Mouse (Mus musculus): ENCODE data around the gene Tll1. TPM values are rescaled to one million over a fixed set of nuclear protein-coding genes. Genes with fewer than 3 reads are reported as not detected.

The Tll1 gene
- 2.7 and 3.5 TPM in 2 replicates for polyA plus RNA-seq (2012; rRNA removed)

GRCm38 (mm10) chr8:64206024-64206385, at the start of gene Tll1:
TSS of gene Tll1 (minus strand) at chr8:64206271.
- peak in 1 of 2 experiments; percentile 36 for DNase-seq (ENCODE audit: extremely low spot score in 1 of 2, low spot score in 1 of 2)

- no peak for DNase-seq (ENCODE audit: extremely low spot score in 1 of 2, low spot score in 1 of 2)
Measured at GRCm38 (mm10) chr8:64238645-64239044, 32.6 kb upstream of the Tll1 start.

- DNase-seq (ENCODE audit: extremely low spot score in 1 of 2, low spot score in 1 of 2): no peak
Measured at GRCm38 (mm10) chr8:64221600-64221999, 15.5 kb upstream of the Tll1 start.

- DNase-seq (ENCODE audit: extremely low spot score in 1 of 2, low spot score in 1 of 2): no peak
Measured at GRCm38 (mm10) chr8:64217644-64218043, 11.6 kb upstream of the Tll1 start.

- no peak for DNase-seq (ENCODE audit: extremely low spot score in 1 of 2, low spot score in 1 of 2)
Measured at GRCm38 (mm10) chr8:64216252-64216651, 10.2 kb upstream of the Tll1 start.

GRCm38 (mm10) chr8:64215374-64215773, 9.3 kb upstream of the Tll1 start:
- DNase-seq (ENCODE audit: extremely low spot score in 1 of 2, low spot score in 1 of 2): no peak

- DNase-seq (ENCODE audit: extremely low spot score in 1 of 2, low spot score in 1 of 2): no peak
Measured at GRCm38 (mm10) chr8:64214906-64215305, 8.8 kb upstream of the Tll1 start.

- DNase-seq (ENCODE audit: extremely low spot score in 1 of 2, low spot score in 1 of 2): peak in 1 of 2 experiments; percentile 39
Measured at GRCm38 (mm10) chr8:64206411-64206861, 365 bp upstream of the Tll1 start.

- DNase-seq (ENCODE audit: extremely low spot score in 1 of 2, low spot score in 1 of 2): peak in 1 of 2 experiments; percentile 27
Measured at GRCm38 (mm10) chr8:64205321-64206023, 599 bp downstream of the Tll1 start.

GRCm38 (mm10) chr8:64204801-64205311, 1.2 kb downstream of the Tll1 start:
- DNase-seq (ENCODE audit: extremely low spot score in 1 of 2, low spot score in 1 of 2): peak in 1 of 2 experiments; percentile 5

- DNase-seq (ENCODE audit: extremely low spot score in 1 of 2, low spot score in 1 of 2): peak in 1 of 2 experiments; percentile 39
Measured at GRCm38 (mm10) chr8:64204167-64204566, 1.9 kb downstream of the Tll1 start.

- no peak for DNase-seq (ENCODE audit: extremely low spot score in 1 of 2, low spot score in 1 of 2)
Measured at GRCm38 (mm10) chr8:64198326-64198725, 7.7 kb downstream of the Tll1 start.

GRCm38 (mm10) chr8:64193421-64193820, 12.7 kb downstream of the Tll1 start:
- DNase-seq (ENCODE audit: extremely low spot score in 1 of 2, low spot score in 1 of 2): no peak

- DNase-seq (ENCODE audit: extremely low spot score in 1 of 2, low spot score in 1 of 2): no peak
Measured at GRCm38 (mm10) chr8:64187881-64188280, 18.2 kb downstream of the Tll1 start.

GRCm38 (mm10) chr8:64176931-64177330, 29.1 kb downstream of the Tll1 start:
- no peak for DNase-seq (ENCODE audit: extremely low spot score in 1 of 2, low spot score in 1 of 2)

- no peak for DNase-seq (ENCODE audit: extremely low spot score in 1 of 2, low spot score in 1 of 2)
Measured at GRCm38 (mm10) chr8:64174916-64175315, 31.2 kb downstream of the Tll1 start.

- no peak for DNase-seq (ENCODE audit: extremely low spot score in 1 of 2, low spot score in 1 of 2)
Measured at GRCm38 (mm10) chr8:64173759-64174158, 32.3 kb downstream of the Tll1 start.

GRCm38 (mm10) chr8:64152899-64153891, 52.9 kb downstream of the Tll1 start:
- no peak for DNase-seq (ENCODE audit: extremely low spot score in 1 of 2, low spot score in 1 of 2)

GRCm38 (mm10) chr8:64152216-64152804, 53.8 kb downstream of the Tll1 start:
- peak in 1 of 2 experiments; percentile 37 for DNase-seq (ENCODE audit: extremely low spot score in 1 of 2, low spot score in 1 of 2)

- DNase-seq (ENCODE audit: extremely low spot score in 1 of 2, low spot score in 1 of 2): peak; percentile 18 to 54
Measured at GRCm38 (mm10) chr8:64136593-64136992, 69.5 kb downstream of the Tll1 start.

GRCm38 (mm10) chr8:64107190-64107589, 98.9 kb downstream of the Tll1 start:
- DNase-seq (ENCODE audit: extremely low spot score in 1 of 2, low spot score in 1 of 2): no peak
